Mouse (Mus musculus) small intestine, adult 2 months (tissue): ENCODE measurements around the gene Isoc2b. TPM values are rescaled to one million over a fixed set of nuclear protein-coding genes. Genes with fewer than 3 reads are reported as not detected.
A peak's percentile ranks its signal among the peaks of the same experiment; 100 is the strongest.

Experiments used
- H3K27ac ChIP-seq: fragments of 200-500 bp; 2 replicates; pipeline ENCODE4 v1.5.1; 2012; ENCODE audit warnings: low read depth, low read length, control low read depth, inconsistent platforms; ENCODE audit not compliant: insufficient read depth
- H3K27me3 ChIP-seq: fragments of 200-500 bp; 2 replicates; pipeline ENCODE4 v1.6.1; 2012; ENCODE audit warnings: mild to moderate bottlenecking, moderate library complexity, low read length, inconsistent platforms; ENCODE audit not compliant: control insufficient read depth, insufficient read depth
- H3K36me3 ChIP-seq: fragments of 200-500 bp; 2 replicates; pipeline ENCODE4 v1.6.1; 2012; ENCODE audit warnings: mild to moderate bottlenecking, low read length, control low read depth, inconsistent platforms; ENCODE audit not compliant: control insufficient read depth, insufficient read depth
- H3K4me1 ChIP-seq: fragments of 200-500 bp; 2 replicates; pipeline ENCODE4 v1.6.1; 2012; ENCODE audit warnings: low read length, inconsistent platforms, mixed read lengths; ENCODE audit not compliant: control insufficient read depth, insufficient read depth, insufficient read length
- H3K4me3 ChIP-seq: fragments of 200-500 bp; 2 replicates; pipeline ENCODE4 v1.5.1; 2012; ENCODE audit warnings: low read depth, mild to moderate bottlenecking, control low read depth, inconsistent platforms, low read length, moderate library complexity
- CTCF ChIP-seq: fragments of 200-500 bp; IDR thresholded peaks from 2 replicates; pipeline ENCODE4 v1.5.1; 2012; ENCODE audit warnings: low read depth, mild to moderate bottlenecking, control low read depth, inconsistent platforms, low read length, moderate library complexity, mixed read lengths; ENCODE audit not compliant: insufficient replicate concordance, insufficient read length; ENCODE audit errors: extremely low read depth
- POLR2A ChIP-seq: fragments of 200-500 bp; IDR thresholded peaks from 2 replicates; pipeline ENCODE4 v1.6.1; 2012; ENCODE audit warnings: low read depth, mild to moderate bottlenecking, control low read depth, inconsistent platforms, low read length, moderate library complexity
- WGBS: fragments of 180-500 bp; shearing (Covaris S2); methylation state at CpG from one replicate; pipeline ENCODE4 v1.1.7; 2018; 5-methylcytosine and 5-hydroxymethylcytosine counted together
- polyA plus RNA-seq: library from polyadenylated mRNA; depleted of rRNA; stranded (reverse); fragments of >200 nt; gene quantifications from 2 replicates; pipeline ENCODE4 v1.2.3, GENCODE M21; 2012; rRNA removed

The Isoc2b gene
- 12.4 and 18.9 TPM in 2 replicates for polyA plus RNA-seq

- Histone ChIP-seq H3K4me3 (no peak within 1 kb of the TSS), H3K27me3 (no peaks in the 10 kb centered on the region), H3K4me1 (peaks cover 3% of the 10 kb centered on the region; the same call in 1 of the 2 replicates), H3K36me3 (no peaks in the 10 kb centered on the region), H3K27ac (no peak within 1 kb of the TSS)
- no peak for TF ChIP-seq POLR2A
- TF ChIP-seq CTCF = no peak
- WGBS = 34% methylated on average over 6 of the region's 6 CpGs
Observed at GRCm38 (mm10) chr7:4870133-4870532, at the start of gene Isoc2b. Gene Isoc2b, minus strand, starts transcription at chr7:4870258.

- peaks cover 10% of the 10 kb centered on the region for H3K4me1 ChIP-seq
- peaks cover 23% of the 10 kb centered on the region for H3K36me3 ChIP-seq
- H3K27ac ChIP-seq = no peak overlapping the region
- no peak for TF ChIP-seq CTCF
- TF ChIP-seq POLR2A = no peak
- peaks cover 12% of the 10 kb centered on the region; the same call in 1 of the 2 replicates for H3K27me3 ChIP-seq
- WGBS = 89% methylated on average over 21 of the region's 21 CpGs
- no peak overlapping the region for H3K4me3 ChIP-seq
Observed at GRCm38 (mm10) chr7:4919096-4919495, 49.0 kb upstream of the Isoc2b start.

DNA sequence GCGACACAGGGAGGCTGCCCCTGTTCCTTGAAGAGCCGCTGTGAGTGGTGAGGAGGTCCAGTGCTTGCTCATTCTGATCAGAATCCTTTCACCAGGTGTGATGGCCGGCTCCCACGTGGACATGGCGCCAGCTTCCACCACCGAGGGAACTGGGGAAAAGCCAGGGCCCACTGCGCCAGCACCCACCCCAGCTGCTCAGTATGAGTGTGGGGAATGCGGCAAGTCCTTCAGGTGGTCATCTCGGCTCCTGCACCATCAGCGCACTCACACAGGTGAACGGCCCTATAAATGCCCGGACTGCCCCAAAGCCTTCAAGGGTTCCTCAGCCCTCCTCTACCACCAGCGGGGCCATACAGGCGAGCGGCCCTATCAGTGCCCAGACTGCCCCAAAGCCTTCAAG is 48.6 kb upstream of the Isoc2b start:
- H3K4me3 ChIP-seq = no peak overlapping the region
- H3K27ac ChIP-seq = no peak overlapping the region
- peaks cover 10% of the 10 kb centered on the region for H3K4me1 ChIP-seq
- 93% methylated on average over 15 of the region's 15 CpGs for WGBS
- peaks cover 23% of the 10 kb centered on the region for H3K36me3 ChIP-seq
- no peak for TF ChIP-seq CTCF
- no peak for TF ChIP-seq POLR2A
- peaks cover 9% of the 10 kb centered on the region; the same call in 1 of the 2 replicates for H3K27me3 ChIP-seq

- peaks cover 7% of the 10 kb centered on the region for H3K4me1 ChIP-seq
- 98% methylated on average over 2 of the region's 2 CpGs for WGBS
- TF ChIP-seq POLR2A = no peak
- TF ChIP-seq CTCF = no peak
Observed at GRCm38 (mm10) chr7:4917494-4917893, 47.4 kb upstream of the Isoc2b start.

DNA sequence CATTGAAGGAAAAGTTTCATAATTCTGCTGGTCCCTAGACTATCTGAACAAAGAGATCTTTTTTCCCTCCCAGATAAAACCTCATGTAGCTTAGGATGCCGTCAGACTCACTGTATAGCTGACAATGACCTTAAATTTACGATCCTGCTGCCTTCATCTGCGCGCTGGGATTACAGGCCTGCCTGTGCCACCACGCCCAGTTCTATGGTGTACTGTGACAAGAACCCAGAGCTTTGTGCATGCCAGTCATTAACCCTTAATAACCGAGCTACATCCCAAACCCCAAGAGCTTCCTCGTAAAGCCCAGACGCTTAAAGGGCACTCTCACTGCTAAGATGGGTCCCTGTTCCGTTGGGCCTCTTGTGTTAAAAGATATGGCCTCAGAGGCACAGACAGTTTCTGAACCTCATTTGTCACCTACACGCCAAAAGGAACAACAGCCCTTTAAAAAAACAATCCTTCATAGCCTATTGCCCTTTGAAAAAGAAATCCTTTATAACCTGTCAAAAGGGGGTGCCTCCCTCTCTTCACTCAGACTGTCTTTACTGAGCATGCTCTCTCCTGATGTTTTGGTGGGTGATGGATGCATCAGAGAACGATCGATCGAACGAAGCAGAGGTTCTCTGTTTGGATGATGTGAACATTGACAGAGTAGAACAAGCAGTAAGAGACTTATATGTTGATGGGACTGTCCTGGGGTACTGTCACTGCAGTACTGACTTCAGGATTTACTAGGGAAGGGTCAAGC is 45.8 kb upstream of the Isoc2b start:
- Histone ChIP-seq H3K27ac (peak overlapping the region; percentile 68), H3K27me3 (no peaks in the 10 kb centered on the region), H3K36me3 (peaks cover 22% of the 10 kb centered on the region), H3K4me3 (peak overlapping the region; percentile 82), H3K4me1 (peaks cover 7% of the 10 kb centered on the region)
- WGBS = 12% methylated on average over 14 of the region's 14 CpGs
- TF ChIP-seq POLR2A (no peak), CTCF (peak; percentile 11; the same call in 1 of the 2 replicates)

More at GRCm38 (mm10) chr7:4917494-4917893, 47.4 kb upstream of the Isoc2b start:
- H3K36me3 ChIP-seq = peaks cover 23% of the 10 kb centered on the region
- H3K27me3 ChIP-seq = no peaks in the 10 kb centered on the region
- no peak overlapping the region for H3K4me3 ChIP-seq
- no peak overlapping the region for H3K27ac ChIP-seq

DNA sequence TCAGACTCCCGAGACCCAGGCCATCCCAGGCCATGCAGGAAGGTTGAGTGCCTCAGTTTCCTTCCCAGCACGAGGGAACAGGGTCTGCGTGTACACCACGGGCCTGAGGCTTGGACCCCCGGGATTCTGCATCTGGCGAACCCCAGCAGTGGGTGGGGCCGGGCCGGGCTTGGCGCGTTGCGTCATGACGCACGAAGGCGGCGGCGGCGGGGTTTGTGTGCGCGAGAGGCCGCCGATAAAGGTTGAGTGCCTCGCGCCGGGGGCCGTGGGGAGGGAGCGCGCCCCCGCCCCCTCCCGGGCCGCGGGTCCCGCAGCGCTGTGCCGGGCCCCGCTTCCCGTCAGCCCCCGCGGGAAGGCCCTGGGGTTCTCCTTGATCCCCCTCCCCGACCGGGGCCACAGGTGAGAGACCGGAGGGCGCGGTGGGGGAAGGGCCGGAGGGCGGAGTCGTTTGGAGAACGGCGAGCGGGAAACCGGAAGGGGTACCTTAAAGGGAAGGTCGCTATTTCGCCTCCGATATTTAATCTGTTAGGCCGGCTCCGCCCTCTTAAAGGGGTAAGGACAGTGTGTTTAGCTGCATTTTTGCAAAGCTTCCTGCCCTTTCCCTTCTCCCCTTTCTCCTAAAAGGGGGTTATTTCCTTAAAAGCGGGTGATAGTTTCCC is 45.1 kb upstream of the Isoc2b start, which contains the start of gene Zfp628:
Zfp628 (plus strand) TSS at position 211 of the 659 bp plus-strand sequence.
- Histone ChIP-seq H3K27me3 (no peaks in the 10 kb centered on the region), H3K4me1 (peaks cover 7% of the 10 kb centered on the region), H3K27ac (peak within 1 kb of the TSS; percentile 68), H3K4me3 (peak within 1 kb of the TSS; percentile 82), H3K36me3 (peaks cover 16% of the 10 kb centered on the region)
- under 1% methylated on average over 56 of the region's 56 CpGs for WGBS
- TF ChIP-seq POLR2A (peak; percentile 69), CTCF (no peak)

DNA sequence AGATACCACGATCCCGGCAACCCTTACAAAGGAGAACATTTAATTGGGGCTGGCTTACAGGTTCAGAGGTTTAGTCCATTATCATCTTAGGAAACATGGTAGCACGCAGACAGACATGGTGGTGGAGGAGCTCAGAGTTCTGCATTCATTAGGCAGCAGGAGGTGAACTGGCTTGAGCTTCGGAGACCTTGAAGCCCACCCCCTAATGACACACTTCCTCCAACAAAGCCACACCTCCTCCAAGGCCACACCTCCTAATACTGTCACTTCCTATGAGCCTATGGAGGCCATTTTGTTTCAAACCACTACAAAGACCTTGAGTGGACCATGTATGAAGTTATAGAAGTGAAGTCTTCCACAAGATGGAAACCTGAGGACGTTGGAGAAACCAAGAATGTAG is 42.2 kb upstream of the Isoc2b start:
- TF ChIP-seq POLR2A = no peak
- TF ChIP-seq CTCF = no peak
- H3K27me3 ChIP-seq = no peaks in the 10 kb centered on the region
- peaks cover 7% of the 10 kb centered on the region for H3K4me1 ChIP-seq
- H3K27ac ChIP-seq = no peak overlapping the region
- WGBS = 69% methylated on average over 5 of the region's 5 CpGs
- no peak overlapping the region for H3K4me3 ChIP-seq
- no peaks in the 10 kb centered on the region for H3K36me3 ChIP-seq
